Mouse (Mus musculus) MEL (cell line): ENCODE data around the gene Mettl17.

Source experiments
- CTCF ChIP-seq, 3 experiments: IDR thresholded peaks in 2 of 3; conservative IDR thresholded peaks in 1 of 3; 2 replicates each; pipeline ENCODE4 v1.5.1; 2011 to 2012; ENCODE audit warnings: low read length in 3 of 3, low read depth in 2 of 3, mild to moderate bottlenecking in 2 of 3, improper control_type of control experiment in 1 of 3, inconsistent platforms in 1 of 3, mixed read lengths in 1 of 3, moderate library complexity in 1 of 3; ENCODE audit not compliant: control insufficient read depth in 1 of 3, insufficient read depth in 1 of 3, poor library complexity in 1 of 3, severe bottlenecking in 1 of 3
- EP300 ChIP-seq, 2 experiments: IDR thresholded peaks; 2 replicates each; pipeline ENCODE4 v1.6.1; 2011; ENCODE audit warnings: improper control_type of control experiment in 2 of 2, low read length in 2 of 2, low read depth in 1 of 2, mild to moderate bottlenecking in 1 of 2
- MYC ChIP-seq: IDR thresholded peaks from 2 replicates; pipeline ENCODE4 v1.6.1; 2011; ENCODE audit warnings: low read depth, mild to moderate bottlenecking, low read length, improper control_type of control experiment, moderate library complexity
- POLR2A ChIP-seq, 2 experiments: IDR thresholded peaks; 2 replicates each; pipeline ENCODE4 v1.6.1; 2011 to 2012; ENCODE audit warnings: low read length in 2 of 2, mild to moderate bottlenecking in 2 of 2, control low read depth in 1 of 2, improper control_type of control experiment in 1 of 2, low read depth in 1 of 2, moderate library complexity in 1 of 2; ENCODE audit not compliant: control insufficient read depth in 1 of 2, insufficient read depth in 1 of 2, poor library complexity in 1 of 2
- SIN3A ChIP-seq: IDR thresholded peaks from 2 replicates; pipeline ENCODE4 v1.6.1; 2012; ENCODE audit warnings: low read length, improper control_type of control experiment, inconsistent platforms
- SMC3 ChIP-seq: IDR thresholded peaks from 2 replicates; pipeline ENCODE4 v1.6.1; 2011; ENCODE audit warnings: low read depth, low read length, improper control_type of control experiment

DNA sequence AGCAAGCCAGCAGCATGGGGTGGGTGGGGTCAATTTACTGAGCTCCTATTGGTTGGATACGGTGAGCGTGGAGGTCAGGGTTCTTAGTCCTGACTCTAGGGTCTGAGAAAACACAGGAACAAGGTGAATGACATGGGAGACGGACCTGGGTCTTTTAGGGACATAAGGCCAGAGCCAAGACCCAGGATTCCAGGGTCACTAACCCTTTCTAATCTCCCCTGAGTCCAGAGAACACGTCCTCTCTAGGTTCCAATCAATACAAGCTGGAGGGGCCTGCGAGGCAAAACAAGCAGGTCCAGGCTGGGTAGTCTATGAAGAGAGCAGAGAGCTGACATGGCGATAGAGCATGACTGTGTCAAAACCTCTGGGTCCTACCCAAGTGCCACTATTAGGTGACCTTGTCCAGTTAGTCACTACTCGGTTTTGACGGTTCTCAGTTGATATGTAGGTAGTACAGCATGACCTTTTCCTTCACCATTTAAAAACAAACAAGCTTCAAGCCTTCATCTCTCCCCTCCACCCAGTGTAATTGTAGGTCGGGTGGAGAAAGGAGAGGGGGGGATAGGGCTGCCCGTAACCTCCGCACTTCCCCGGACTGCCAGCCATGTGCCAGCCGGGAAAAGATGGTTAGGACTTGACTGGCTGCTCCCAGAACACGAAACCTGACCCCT lies 27.9 kb downstream of the Mettl17 start:
- 0 out of 2 replicates have a peak, but pooled peaks have one; percentile 2 for TF ChIP-seq SIN3A
- TF ChIP-seq CTCF (IDR thresholded peaks at IDR 0.05 in 2 of 3, conservative IDR thresholded peaks at IDR 0.05 in 1 of 3; ENCODE audit: control insufficient read depth in 1 of 3, insufficient read depth in 1 of 3, low read depth in 2 of 3, low read length in 3 of 3, poor library complexity in 1 of 3, severe bottlenecking in 1 of 3) = no peak
- TF ChIP-seq EP300 (IDR thresholded peaks at IDR 0.05; ENCODE audit: low read depth in 1 of 2, low read length in 2 of 2) = no peak
- TF ChIP-seq MYC = no peak
- no peak for TF ChIP-seq SMC3
- TF ChIP-seq POLR2A (IDR thresholded peaks at IDR 0.05; ENCODE audit: control insufficient read depth in 1 of 2, insufficient read depth in 1 of 2, low read depth in 1 of 2, low read length in 2 of 2, poor library complexity in 1 of 2) = 0 out of 4 replicates have a peak, but pooled peaks of 1 of the 2 experiments have one; percentile 33
